Mouse (Mus musculus) large intestine, adult 2 months (tissue): ENCODE data around the gene Ascl4. TPM values are rescaled to one million over a fixed set of nuclear protein-coding genes. Genes with fewer than 3 reads are reported as not detected.

Experiments used
- DNase-seq: peaks from one replicate; pipeline ENCODE4 v3.0.0-alpha.2; 2012; ENCODE audit warnings: low read depth, low spot score
- WGBS: fragments of 180-500 bp; shearing (Covaris S2); methylation state at CpG from one replicate; pipeline ENCODE4 v1.1.7; 2018; 5-methylcytosine and 5-hydroxymethylcytosine counted together
- polyA plus RNA-seq: library from polyadenylated mRNA; depleted of rRNA; stranded (reverse); fragments of >200 nt; gene quantifications from 2 replicates; pipeline ENCODE4 v1.2.3, GENCODE M21; 2012; rRNA removed

Gene Ascl4
- polyA plus RNA-seq, 1 experiment: not detected

DNA sequence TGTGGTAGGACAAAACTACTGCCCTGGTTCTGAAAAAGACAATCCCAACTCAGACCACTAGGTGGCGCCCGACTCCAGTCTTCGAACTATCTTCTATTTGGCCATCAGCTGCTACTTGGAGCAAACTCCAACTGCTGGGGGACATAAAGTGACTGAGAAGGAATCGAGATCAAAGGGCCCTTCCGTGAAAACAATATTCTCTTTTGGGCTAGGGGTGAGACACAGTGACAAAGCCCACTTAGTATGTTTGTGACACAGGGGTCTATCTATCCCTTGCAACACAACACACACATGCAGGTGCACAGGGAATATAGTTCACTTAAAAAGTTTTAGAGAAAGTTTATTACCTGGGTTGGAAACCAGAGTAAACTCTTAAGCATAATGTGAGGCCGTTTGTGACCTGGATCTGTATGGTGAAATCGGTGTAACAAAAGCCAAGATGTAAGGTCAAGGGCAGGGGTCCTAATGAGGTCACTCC, 40.7 kb downstream of the Ascl4 start:
- DNase-seq: no peak
- WGBS: 10% methylated on average over 7 of the region's 7 CpGs

- no peak for DNase-seq
- WGBS: 50% methylated on average over 2 of the region's 2 CpGs
Observed at GRCm38 (mm10) chr10:85968731-85969130, 41.2 kb downstream of the Ascl4 start.

DNA sequence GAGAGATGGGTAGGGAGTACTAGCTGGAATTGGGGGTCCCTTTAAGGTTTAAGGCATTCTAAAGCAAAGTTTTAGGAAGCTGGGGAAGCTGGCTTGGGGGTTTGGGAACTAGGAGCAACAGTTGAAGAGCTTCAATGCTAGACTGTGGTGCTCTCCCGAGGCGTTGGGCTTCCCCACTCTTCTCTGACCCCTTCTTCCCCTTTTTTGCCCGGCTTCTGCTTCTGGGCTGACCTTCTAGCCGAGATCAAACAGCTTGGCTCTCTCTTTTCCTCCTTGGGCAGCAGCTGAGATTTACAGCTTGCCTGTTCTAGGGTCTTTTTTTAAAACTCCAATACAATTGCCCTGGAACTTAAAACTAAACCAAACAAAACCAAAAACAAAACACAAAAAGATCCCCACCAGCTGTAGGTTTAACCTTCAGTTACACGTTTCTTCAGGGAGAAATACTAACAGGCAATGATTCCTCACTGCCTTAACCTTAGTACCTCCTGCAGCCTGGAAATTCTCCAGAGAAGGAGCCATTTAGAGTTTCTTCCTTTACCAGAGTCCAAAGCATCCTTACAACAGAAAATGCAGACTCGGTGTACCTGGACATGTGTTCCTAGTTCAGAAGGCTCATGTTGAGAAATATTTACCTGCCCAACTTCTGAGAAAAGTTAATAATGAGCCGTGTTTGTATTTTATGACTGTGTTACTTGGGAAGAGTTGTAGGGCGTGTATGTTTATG, 42.6 kb downstream of the Ascl4 start:
- no peak for DNase-seq
- 24% methylated on average over 8 of the region's 8 CpGs for WGBS

- no peak for DNase-seq
- WGBS: 90% methylated on average over 9 of the region's 9 CpGs
Observed at GRCm38 (mm10) chr10:85971826-85972225, 44.3 kb downstream of the Ascl4 start.

DNA sequence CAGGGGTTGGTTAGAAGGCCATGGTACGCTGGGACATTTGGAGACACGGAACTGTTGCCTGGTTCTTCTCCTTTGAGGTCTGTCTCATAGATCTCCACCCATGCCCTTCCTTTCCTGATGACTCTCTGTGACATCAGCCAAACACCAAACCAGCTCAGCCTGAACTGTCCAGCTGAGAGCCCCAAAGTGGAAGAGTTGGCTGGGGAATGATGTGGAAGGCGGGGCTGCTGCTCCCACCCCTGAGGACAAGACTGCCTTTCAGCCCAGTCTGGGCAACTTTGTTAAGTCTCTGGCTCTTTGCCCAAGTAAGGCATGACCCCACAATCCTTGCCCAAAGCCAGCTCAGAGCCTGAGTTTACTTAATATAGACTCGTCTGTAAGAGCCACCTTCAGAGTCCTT, 45.4 kb downstream of the Ascl4 start:
- 53% methylated on average over 4 of the region's 4 CpGs for WGBS
- DNase-seq: no peak

DNA sequence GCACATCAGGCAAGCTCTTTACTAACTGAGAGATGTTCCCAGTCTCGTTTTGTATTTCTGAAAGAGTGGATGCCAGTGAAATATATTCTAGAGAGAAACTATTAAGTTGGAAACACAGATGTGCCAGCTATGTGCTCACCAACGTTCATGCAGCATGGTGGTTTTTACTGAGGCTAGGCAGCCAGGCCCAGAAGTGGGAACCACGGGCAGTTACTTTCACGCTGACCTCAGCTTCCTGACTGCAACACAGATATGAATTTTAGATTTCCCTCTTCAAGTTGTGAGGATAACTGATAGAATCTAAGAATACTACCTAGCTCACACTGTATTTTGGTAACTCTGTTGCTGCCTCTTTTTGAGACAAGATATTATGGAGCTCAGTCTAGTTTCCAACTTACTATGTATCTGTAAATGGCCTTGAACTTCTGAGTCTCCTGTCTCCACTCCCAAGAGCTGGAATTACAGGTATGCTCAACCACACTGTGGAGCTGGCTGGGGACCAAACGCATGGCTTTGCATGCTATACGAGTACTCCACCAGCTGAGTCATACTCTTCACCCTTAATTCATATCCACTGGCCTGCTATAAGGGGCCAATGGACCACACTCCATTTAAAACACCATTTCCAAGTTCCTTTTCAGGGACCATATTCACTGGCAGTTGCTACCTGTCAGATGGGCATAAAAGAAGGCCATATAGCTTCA, 62.1 kb downstream of the Ascl4 start:
- DNase-seq: no peak
- 53% methylated on average over 6 of the region's 6 CpGs for WGBS

GRCm38 (mm10) chr10:85992412-85992811, 64.9 kb downstream of the Ascl4 start:
- 80% methylated on average over 4 of the region's 4 CpGs for WGBS
- no peak for DNase-seq

- WGBS: 89% methylated on average over 9 of the region's 9 CpGs
- no peak for DNase-seq
Observed at GRCm38 (mm10) chr10:85993836-85994235, 66.4 kb downstream of the Ascl4 start.

DNA sequence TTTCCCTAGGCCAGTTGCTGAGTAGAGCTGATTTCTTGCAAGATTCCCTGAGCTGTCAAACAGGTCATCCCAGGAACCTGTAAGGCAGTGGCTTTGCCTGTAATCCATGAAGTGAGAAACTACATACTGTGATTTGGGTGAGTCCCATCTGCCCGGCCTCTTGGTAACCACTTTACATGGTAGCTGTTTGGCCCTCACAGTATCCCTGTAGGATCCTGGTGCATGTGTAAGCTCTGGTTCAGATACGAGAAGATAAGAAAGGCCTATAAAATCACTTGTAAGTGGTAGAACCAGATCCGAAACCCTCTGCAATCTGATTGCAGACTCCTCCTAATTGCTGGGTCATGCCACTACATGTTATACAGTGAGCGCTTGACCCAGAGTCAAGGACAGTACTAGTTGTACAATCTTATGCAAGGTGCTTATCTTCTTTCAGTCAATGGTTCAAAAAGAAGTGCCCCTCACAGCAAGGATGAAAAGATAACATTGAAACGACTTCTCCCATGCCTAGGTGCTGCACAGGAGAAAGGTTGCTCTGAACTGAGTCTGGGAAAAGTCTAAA, 67.1 kb downstream of the Ascl4 start:
- no peak for DNase-seq
- 34% methylated on average over 5 of the region's 5 CpGs for WGBS

Other genes with a start within 250 kb of the Ascl4 start
- gene Pwp1, start 98.2 kb upstream of the Ascl4 start, polyA plus RNA-seq: 10.1 and 10.2 TPM in 2 replicates
- 16.0 and 21.6 TPM in 2 replicates for gene Prdm4, start 10.5 kb upstream of the Ascl4 start, polyA plus RNA-seq
- 61.9 and 66.5 TPM in 2 replicates for gene Rtcb, start 30.1 kb downstream of the Ascl4 start, polyA plus RNA-seq
- not detected in 2 replicates for gene Bpifc, start 84.2 kb downstream of the Ascl4 start, polyA plus RNA-seq
- gene Fbxo7, start 94.3 kb downstream of the Ascl4 start, polyA plus RNA-seq: 23.4 and 26.6 TPM in 2 replicates